Mouse (Mus musculus): ENCODE results near the gene Nfe2. TPM values are rescaled to one million over a fixed set of nuclear protein-coding genes. Genes with fewer than 3 reads are reported as not detected.

The Nfe2 gene
- total and polyA plus RNA-seq, 3 experiments = 151 to 254 (median 177) TPM

GRCm38 (mm10) chr15:103272419-103273279, 14.4 kb upstream of the Nfe2 start, which contains the start of gene Copz1:
Gene Copz1 (plus strand): TSS chr15:103272714.
- DNase-seq (ENCODE audit: low spot score) = peak; percentile 84
- peaks cover 3% of the 10 kb centered on the region; the same call in 1 of the 2 replicates for H3K9me3 ChIP-seq (replicated peaks)
- peak; percentile 93 for ATAC-seq (ENCODE audit: extremely low read depth, insufficient number of reproducible peaks, low FRiP score, poor library complexity, severe bottlenecking)
- H3K27me3 ChIP-seq (ENCODE audit: insufficient read depth, low read length) = no peaks in the 10 kb centered on the region
- peaks cover 51% of the 10 kb centered on the region for H3K4me1 ChIP-seq (ENCODE audit: insufficient read depth, low read depth, low read length)
- peaks cover 14% of the 10 kb centered on the region for H3K36me3 ChIP-seq (replicated peaks)
- H3K4me3 ChIP-seq (ENCODE audit: low read depth, low read length) = peak within 1 kb of the TSS; percentile 86
- TF ChIP-seq GATA1 (IDR thresholded peaks at IDR 0.05; ENCODE audit: borderline replicate concordance, low read length) = no peak
- TF ChIP-seq GATA2 (IDR thresholded peaks at IDR 0.05; ENCODE audit: borderline replicate concordance, low read depth, low read length) = no peak
- no peak for TF ChIP-seq CTCF (IDR thresholded peaks at IDR 0.05; ENCODE audit: low read depth, low read length)
- TF ChIP-seq POLR2AphosphoS5 (IDR thresholded peaks at IDR 0.05; ENCODE audit: insufficient replicate concordance, low read depth, low read length) = no peak
- TF ChIP-seq TAL1 (conservative IDR thresholded peaks at IDR 0.05; ENCODE audit: low read depth, low read length) = no peak

GRCm38 (mm10) chr15:103268903-103269302, 10.7 kb upstream of the Nfe2 start:
- H3K9me3 ChIP-seq (replicated peaks) = peaks cover 3% of the 10 kb centered on the region; the same call in 1 of the 2 replicates
- TF ChIP-seq TAL1 (conservative IDR thresholded peaks at IDR 0.05; ENCODE audit: low read depth, low read length) = 0 out of 2 replicates have a peak, but pooled peaks have one; percentile 17
- no peak for TF ChIP-seq CTCF (IDR thresholded peaks at IDR 0.05; ENCODE audit: low read depth, low read length)
- no peak for ATAC-seq (ENCODE audit: extremely low read depth, insufficient number of reproducible peaks, low FRiP score, poor library complexity, severe bottlenecking)
- DNase-seq (ENCODE audit: low spot score) = no peak
- H3K27me3 ChIP-seq (ENCODE audit: insufficient read depth, low read length) = no peaks in the 10 kb centered on the region
- H3K36me3 ChIP-seq (replicated peaks) = no peaks in the 10 kb centered on the region
- peaks cover 39% of the 10 kb centered on the region for H3K4me1 ChIP-seq (ENCODE audit: insufficient read depth, low read depth, low read length)
- no peak overlapping the region for H3K4me3 ChIP-seq (ENCODE audit: low read depth, low read length)

GRCm38 (mm10) chr15:103264794-103265193, 6.6 kb upstream of the Nfe2 start:
- Histone ChIP-seq H3K27me3 (ENCODE audit: insufficient read depth, low read length) (no peaks in the 10 kb centered on the region), H3K4me1 (ENCODE audit: insufficient read depth, low read depth, low read length) (peaks cover 58% of the 10 kb centered on the region), H3K4me3 (ENCODE audit: low read depth, low read length) (no peak overlapping the region), H3K9me3 (replicated peaks) (no peaks in the 10 kb centered on the region), H3K36me3 (replicated peaks) (no peaks in the 10 kb centered on the region)
- TF ChIP-seq GATA2 (IDR thresholded peaks at IDR 0.05; ENCODE audit: borderline replicate concordance, low read depth, low read length) (no peak), CTCF (IDR thresholded peaks at IDR 0.05; ENCODE audit: low read depth, low read length) (no peak), POLR2AphosphoS5 (IDR thresholded peaks at IDR 0.05; ENCODE audit: insufficient replicate concordance, low read depth, low read length) (no peak), GATA1 (IDR thresholded peaks at IDR 0.05; ENCODE audit: borderline replicate concordance, low read length) (no peak), TAL1 (conservative IDR thresholded peaks at IDR 0.05; ENCODE audit: low read depth, low read length) (no peak)
- DNase-seq (ENCODE audit: low spot score) (no peak), ATAC-seq (ENCODE audit: extremely low read depth, insufficient number of reproducible peaks, low FRiP score, poor library complexity, severe bottlenecking) (no peak)

- Histone ChIP-seq H3K4me3 (ENCODE audit: low read depth, low read length) (no peak overlapping the region; the same call in 1 of the 2 replicates), H3K36me3 (replicated peaks) (no peaks in the 10 kb centered on the region), H3K9me3 (replicated peaks) (no peaks in the 10 kb centered on the region), H3K27me3 (ENCODE audit: insufficient read depth, low read length) (no peaks in the 10 kb centered on the region), H3K4me1 (ENCODE audit: insufficient read depth, low read depth, low read length) (peaks cover 73% of the 10 kb centered on the region)
- DNase-seq (ENCODE audit: low spot score) (no peak), ATAC-seq (ENCODE audit: extremely low read depth, insufficient number of reproducible peaks, low FRiP score, poor library complexity, severe bottlenecking) (no peak)
- TF ChIP-seq CTCF (IDR thresholded peaks at IDR 0.05; ENCODE audit: low read depth, low read length) = no peak
- no peak for TF ChIP-seq GATA2 (IDR thresholded peaks at IDR 0.05; ENCODE audit: borderline replicate concordance, low read depth, low read length)
- TF ChIP-seq GATA1 (IDR thresholded peaks at IDR 0.05; ENCODE audit: borderline replicate concordance, low read length) = no peak
- TF ChIP-seq POLR2AphosphoS5 (IDR thresholded peaks at IDR 0.05; ENCODE audit: insufficient replicate concordance, low read depth, low read length) = no peak
- no peak for TF ChIP-seq TAL1 (conservative IDR thresholded peaks at IDR 0.05; ENCODE audit: low read depth, low read length)
These were observed 1.8 kb upstream of the Nfe2 start for GRCm38 (mm10) chr15:103259989-103260388.

GRCm38 (mm10) chr15:103259162-103259561, 959 bp upstream of the Nfe2 start:
- no peak for TF ChIP-seq TAL1 (conservative IDR thresholded peaks at IDR 0.05; ENCODE audit: low read depth, low read length)
- no peak for TF ChIP-seq GATA1 (IDR thresholded peaks at IDR 0.05; ENCODE audit: borderline replicate concordance, low read length)
- H3K4me3 ChIP-seq (ENCODE audit: low read depth, low read length) = no peak overlapping the region; the same call in 1 of the 2 replicates
- DNase-seq (ENCODE audit: low spot score) = no peak

GRCm38 (mm10) chr15:103256210-103256986, 1.8 kb downstream of the Nfe2 start:
- Histone ChIP-seq H3K9me3 (replicated peaks) (no peaks in the 10 kb centered on the region), H3K4me3 (ENCODE audit: low read depth, low read length) (peak overlapping the region; percentile 34; the same call in 1 of the 2 replicates), H3K36me3 (replicated peaks) (peaks cover 22% of the 10 kb centered on the region), H3K27me3 (ENCODE audit: insufficient read depth, low read length) (no peaks in the 10 kb centered on the region), H3K4me1 (ENCODE audit: insufficient read depth, low read depth, low read length) (peaks cover 75% of the 10 kb centered on the region)
- no peak for ATAC-seq (ENCODE audit: extremely low read depth, insufficient number of reproducible peaks, low FRiP score, poor library complexity, severe bottlenecking)
- TF ChIP-seq TAL1 (conservative IDR thresholded peaks at IDR 0.05; ENCODE audit: low read depth, low read length) (no peak), GATA2 (IDR thresholded peaks at IDR 0.05; ENCODE audit: borderline replicate concordance, low read depth, low read length) (no peak), POLR2AphosphoS5 (IDR thresholded peaks at IDR 0.05; ENCODE audit: insufficient replicate concordance, low read depth, low read length) (no peak), GATA1 (IDR thresholded peaks at IDR 0.05; ENCODE audit: borderline replicate concordance, low read length) (no peak), CTCF (IDR thresholded peaks at IDR 0.05; ENCODE audit: low read depth, low read length) (no peak)
- DNase-seq (ENCODE audit: low spot score) = no peak

More at GRCm38 (mm10) chr15:103259162-103259561, 959 bp upstream of the Nfe2 start:
- Histone ChIP-seq H3K27me3 (ENCODE audit: insufficient read depth, low read length) (no peaks in the 10 kb centered on the region), H3K9me3 (replicated peaks) (no peaks in the 10 kb centered on the region), H3K4me1 (ENCODE audit: insufficient read depth, low read depth, low read length) (peaks cover 68% of the 10 kb centered on the region), H3K36me3 (replicated peaks) (no peaks in the 10 kb centered on the region)
- ATAC-seq (ENCODE audit: extremely low read depth, insufficient number of reproducible peaks, low FRiP score, poor library complexity, severe bottlenecking) = no peak

Data from G1E (cell line).